Mouse (Mus musculus) embryonic facial prominence, embryonic 11.5 days (tissue): ENCODE results near the gene Sh3bgrl2. TPM values are rescaled to one million over a fixed set of nuclear protein-coding genes. Genes with fewer than 3 reads are reported as not detected.

Experiments
- ATAC-seq: fragments of 200-750 bp; cut with Nextera tagmentation; replicated peaks from 2 replicates; pipeline ENCODE4 v1.8.0; 2017; ENCODE audit warnings: low read depth; ENCODE audit not compliant: insufficient number of reproducible peaks, low FRiP score, low TSS enrichment
- DNase-seq: peaks from one replicate; pipeline ENCODE4 v3.0.0-alpha.2; 2015; ENCODE audit warnings: low spot score
- H3K27ac ChIP-seq: fragments of 300-500 bp; sonication (generic); replicated peaks from 2 replicates; pipeline ENCODE4 v1.5.1; 2014; ENCODE audit warnings: mild to moderate bottlenecking, low read depth, low read length, control low read depth
- H3K27me3 ChIP-seq: fragments of 300-500 bp; sonication (generic); 2 replicates; pipeline ENCODE4 v1.6.1; 2014; ENCODE audit warnings: mild to moderate bottlenecking, low read length, moderate library complexity, mixed read lengths; ENCODE audit not compliant: control insufficient read depth, insufficient read depth
- H3K36me3 ChIP-seq: fragments of 300-500 bp; sonication (generic); replicated peaks from 2 replicates; pipeline ENCODE4 v1.6.1; 2014; ENCODE audit warnings: low read depth, mild to moderate bottlenecking, low read length, moderate library complexity, mixed read lengths; ENCODE audit not compliant: control insufficient read depth, insufficient read depth
- H3K4me1 ChIP-seq: fragments of 300-500 bp; sonication (generic); 2 replicates; pipeline ENCODE4 v1.6.1; 2014; ENCODE audit warnings: low read length, mixed read lengths; ENCODE audit not compliant: control insufficient read depth, insufficient read depth
- H3K4me2 ChIP-seq: fragments of 300-500 bp; sonication (generic); 2 replicates; pipeline ENCODE4 v1.6.1; 2014; ENCODE audit warnings: low read depth, mild to moderate bottlenecking, control low read depth, low read length, moderate library complexity
- H3K4me3 ChIP-seq: fragments of 300-500 bp; sonication (generic); 2 replicates; pipeline ENCODE4 v1.5.1; 2014; ENCODE audit warnings: low read depth, low read length, control low read depth
- H3K9ac ChIP-seq: fragments of 300-500 bp; sonication (generic); replicated peaks from 2 replicates; pipeline ENCODE4 v1.6.1; 2014; ENCODE audit warnings: mild to moderate bottlenecking, control low read depth, low read length
- H3K9me3 ChIP-seq: fragments of 300-500 bp; sonication (generic); replicated peaks from 2 replicates; pipeline ENCODE4 v1.6.1; 2016; ENCODE audit warnings: mild to moderate bottlenecking, low read length, inconsistent platforms, mixed read lengths; ENCODE audit not compliant: control insufficient read depth
- WGBS: fragments of 180-500 bp; shearing (Covaris S2); extraction: QIAGEN DNeasy Blood & Tissue Kit; methylation state at CpG from one replicate; pipeline ENCODE4 v1.1.7; 2014; 5-methylcytosine and 5-hydroxymethylcytosine counted together
- polyA plus RNA-seq: library from polyadenylated mRNA; unstranded; fragments of >200 nt; fragmentation: Nextera tagmentation; extraction: Ambion mirVana; gene quantifications from 2 replicates; pipeline ENCODE4 v1.2.1, GENCODE M21; 2014

Sh3bgrl2 gene
- polyA plus RNA-seq, 1 experiment from 2014 or later: 18.8 TPM

DNA sequence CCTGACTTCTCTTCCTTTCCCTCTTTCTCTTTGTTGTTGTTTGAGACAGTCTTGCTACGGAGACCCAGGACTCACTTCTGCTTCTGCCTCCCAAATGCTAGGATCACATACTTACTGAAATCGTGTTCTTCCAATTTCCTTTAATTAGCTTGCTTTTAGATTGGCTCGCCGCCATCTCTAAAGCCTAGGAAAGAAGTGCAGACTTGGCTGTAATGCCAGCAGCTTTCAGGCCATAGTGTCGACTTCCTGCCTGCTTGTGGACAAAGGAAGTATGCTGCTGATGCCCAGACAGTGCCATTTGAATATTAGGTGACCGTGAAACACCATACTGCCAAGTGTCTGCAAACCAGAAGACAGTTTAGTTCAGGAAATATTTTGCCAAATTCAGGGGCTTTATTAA is 51.4 kb downstream of the Sh3bgrl2 start:
- 71% methylated on average over 6 of the region's 6 CpGs for WGBS
- no peaks in the 10 kb centered on the region for H3K4me1 ChIP-seq

DNA sequence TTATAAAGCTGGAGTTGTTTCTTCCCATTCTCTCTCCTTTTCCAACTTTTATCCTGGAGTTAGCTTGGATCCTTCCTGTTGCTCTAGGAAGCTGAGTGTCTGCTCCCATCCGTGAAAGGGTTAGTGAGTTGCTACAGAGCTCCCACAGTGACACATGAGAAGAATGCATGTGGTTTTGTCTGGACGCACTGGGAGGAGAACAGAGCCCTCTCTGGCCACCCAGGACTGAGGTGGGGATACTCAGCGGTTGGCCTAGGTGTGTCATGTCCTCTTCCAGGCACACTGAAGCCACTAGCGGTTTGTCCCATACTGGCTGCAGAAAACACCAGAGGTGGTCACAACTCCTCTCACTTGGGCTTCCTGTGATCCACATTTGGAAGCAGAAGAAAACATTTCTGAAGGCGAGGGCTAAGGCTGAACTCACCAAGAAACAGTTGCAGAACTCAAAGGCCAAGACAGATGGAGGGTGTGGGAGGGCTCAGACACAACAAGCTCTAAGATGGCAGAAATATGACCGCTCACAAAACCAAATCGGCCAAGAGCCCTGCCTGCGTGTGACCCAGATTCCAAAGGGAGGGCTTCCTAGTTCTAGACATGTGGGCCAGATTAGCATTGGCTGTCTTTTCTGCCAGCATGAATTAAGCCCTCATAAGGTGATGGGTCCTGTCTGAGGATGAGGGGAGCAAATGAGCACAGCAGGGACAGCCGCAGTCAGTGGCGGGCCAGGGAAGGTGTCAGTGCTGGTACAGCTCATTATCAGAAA is 52.3 kb downstream of the Sh3bgrl2 start:
- Histone ChIP-seq H3K9ac (no peak overlapping the region), H3K4me2 (no peak overlapping the region), H3K4me1 (no peaks in the 10 kb centered on the region), H3K9me3 (no peaks in the 10 kb centered on the region), H3K36me3 (no peaks in the 10 kb centered on the region), H3K27ac (no peak overlapping the region), H3K27me3 (no peaks in the 10 kb centered on the region), H3K4me3 (no peak overlapping the region)
- peak; percentile 39 for DNase-seq
- ATAC-seq: peak; percentile 79
- WGBS: 56% methylated on average over 10 of the region's 10 CpGs

More for the DNA sequence above, 51.4 kb downstream of the Sh3bgrl2 start:
- H3K9ac ChIP-seq: no peak overlapping the region
- no peak for ATAC-seq
- no peaks in the 10 kb centered on the region for H3K36me3 ChIP-seq
- H3K9me3 ChIP-seq: no peaks in the 10 kb centered on the region
- no peaks in the 10 kb centered on the region for H3K27me3 ChIP-seq
- no peak overlapping the region for H3K27ac ChIP-seq
- no peak overlapping the region for H3K4me2 ChIP-seq
- H3K4me3 ChIP-seq: no peak overlapping the region
- DNase-seq: no peak

DNA sequence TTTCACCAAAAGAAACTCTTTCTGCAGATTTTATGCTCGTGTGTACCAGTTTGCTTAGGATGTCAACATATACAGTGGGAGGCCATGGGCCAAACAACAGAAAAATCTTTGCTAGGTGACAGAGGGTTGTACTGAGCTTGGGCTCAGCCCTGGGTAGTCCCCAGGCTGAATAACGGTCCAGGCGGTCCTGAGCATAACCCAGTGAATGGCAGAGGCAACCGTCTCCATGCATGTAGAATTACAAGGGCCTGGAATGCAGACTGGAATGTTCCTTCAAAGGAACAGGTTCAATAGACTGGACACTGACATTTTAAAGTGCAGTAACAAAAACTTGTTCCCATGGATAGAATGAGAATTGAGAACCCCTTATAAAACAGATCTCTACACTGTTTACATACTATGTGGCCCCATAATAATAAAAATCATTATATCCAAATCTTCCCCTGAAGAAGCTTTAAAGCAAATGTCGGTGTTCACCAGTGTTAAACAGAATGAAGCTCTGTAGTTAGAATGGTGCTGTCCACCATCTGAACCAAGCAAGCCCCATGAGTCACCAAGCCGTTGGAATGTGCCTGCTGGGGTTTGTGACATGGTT is 54.1 kb downstream of the Sh3bgrl2 start:
- H3K27ac ChIP-seq: no peak overlapping the region

DNA sequence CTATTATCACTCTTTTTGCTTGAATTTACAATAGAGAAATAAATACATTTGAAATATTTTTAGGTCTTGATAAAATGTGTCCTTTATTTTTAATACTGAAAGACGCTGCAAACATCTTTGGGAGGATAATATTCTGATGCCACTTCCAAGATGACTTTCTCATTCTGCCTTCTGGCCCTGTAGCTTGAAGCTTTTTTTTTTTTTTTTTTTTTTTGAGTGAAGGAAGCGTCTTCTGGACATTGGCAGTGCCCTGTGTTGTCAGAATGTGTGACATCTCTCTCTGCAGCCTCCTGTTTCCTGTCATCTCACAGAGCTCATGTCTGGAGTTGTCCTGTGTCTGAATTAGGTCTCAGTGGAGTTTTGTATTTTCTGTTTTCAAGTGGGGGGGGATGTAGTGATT is 55.0 kb downstream of the Sh3bgrl2 start:
- no peak overlapping the region for H3K4me2 ChIP-seq
- no peak overlapping the region for H3K4me3 ChIP-seq
- ATAC-seq (no peak), DNase-seq (no peak)
- WGBS: 75% methylated on average over 2 of the region's 2 CpGs
- no peaks in the 10 kb centered on the region for H3K27me3 ChIP-seq
- H3K9me3 ChIP-seq: no peaks in the 10 kb centered on the region
- no peaks in the 10 kb centered on the region for H3K4me1 ChIP-seq
- H3K9ac ChIP-seq: no peak overlapping the region
- H3K27ac ChIP-seq: no peak overlapping the region
- no peaks in the 10 kb centered on the region for H3K36me3 ChIP-seq

More for the DNA sequence above, 54.1 kb downstream of the Sh3bgrl2 start:
- 65% methylated on average over 6 of the region's 6 CpGs for WGBS
- Histone ChIP-seq H3K27me3 (no peaks in the 10 kb centered on the region), H3K4me3 (no peak overlapping the region), H3K4me2 (no peak overlapping the region), H3K9me3 (no peaks in the 10 kb centered on the region), H3K4me1 (no peaks in the 10 kb centered on the region), H3K9ac (no peak overlapping the region), H3K36me3 (no peaks in the 10 kb centered on the region)
- ATAC-seq (no peak), DNase-seq (no peak)

DNA sequence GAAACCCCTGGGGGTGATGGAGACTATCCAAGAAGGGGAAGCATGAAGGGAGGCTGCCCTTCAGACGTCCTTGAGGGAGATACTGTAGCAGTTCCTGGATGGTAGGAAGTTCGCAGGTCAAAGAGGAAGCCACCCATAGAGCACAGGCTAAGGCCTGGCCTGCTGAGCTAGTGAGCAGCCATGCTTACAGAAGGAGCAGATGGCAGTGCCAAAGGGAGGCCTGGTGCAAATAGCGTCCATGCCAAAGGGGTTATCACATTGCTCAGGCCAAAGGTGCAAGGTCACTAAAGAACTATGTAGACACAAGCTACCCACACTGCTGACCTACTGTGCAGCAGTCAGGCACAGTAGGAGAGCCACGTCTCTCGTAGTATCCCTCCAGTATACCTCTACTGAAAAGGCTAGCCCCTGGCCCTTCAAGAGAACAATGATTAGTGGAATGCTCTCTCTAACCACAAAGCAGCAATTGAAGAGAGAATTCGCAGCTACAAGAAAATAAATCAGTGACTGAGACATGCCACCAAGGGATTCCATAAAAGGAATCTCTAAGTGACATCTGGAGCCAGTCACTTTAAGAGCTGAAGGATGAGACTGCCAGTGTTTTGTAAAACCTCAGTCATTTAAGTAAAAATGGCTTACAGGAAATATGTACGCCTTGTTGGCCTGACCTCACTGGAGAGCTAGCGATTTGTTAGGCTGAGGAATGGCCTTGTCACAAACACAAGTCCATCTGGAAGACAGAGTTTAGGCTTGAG is 57.9 kb downstream of the Sh3bgrl2 start:
- Histone ChIP-seq H3K4me1 (0 out of 2 replicates have a peak, but pooled peaks cover 2% of the 10 kb centered on the region), H3K4me3 (no peak overlapping the region)
- DNase-seq: no peak

DNA sequence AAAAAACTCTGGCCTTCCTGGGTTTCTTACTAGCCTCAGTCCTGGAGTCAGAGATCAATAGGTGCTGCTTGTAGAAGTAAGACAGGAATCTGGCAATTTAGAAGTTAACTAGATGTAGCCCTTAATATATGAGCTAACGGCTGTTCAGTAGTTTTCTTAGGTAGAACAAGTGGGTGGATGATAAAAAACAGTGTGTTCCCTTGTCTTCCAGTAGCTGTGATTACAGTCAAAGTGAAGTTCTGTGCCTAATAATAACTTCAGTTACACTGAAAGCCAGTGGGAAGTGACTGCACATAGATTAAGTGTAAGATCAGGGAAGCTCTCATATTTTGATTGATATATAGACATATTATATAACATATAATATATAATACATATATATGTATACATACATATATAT is 60.0 kb downstream of the Sh3bgrl2 start:
- WGBS: 69% methylated on average over 1 of the region's 1 CpGs
- no peak for DNase-seq
- Histone ChIP-seq H3K27me3 (no peaks in the 10 kb centered on the region), H3K9me3 (no peaks in the 10 kb centered on the region), H3K4me3 (no peak overlapping the region), H3K4me1 (0 out of 2 replicates have a peak, but pooled peaks cover 2% of the 10 kb centered on the region), H3K27ac (no peak overlapping the region), H3K9ac (no peak overlapping the region), H3K4me2 (no peak overlapping the region), H3K36me3 (no peaks in the 10 kb centered on the region)
- no peak for ATAC-seq

More for the DNA sequence above, 57.9 kb downstream of the Sh3bgrl2 start:
- Histone ChIP-seq H3K27ac (no peak overlapping the region), H3K4me2 (no peak overlapping the region), H3K27me3 (no peaks in the 10 kb centered on the region), H3K9me3 (no peaks in the 10 kb centered on the region), H3K9ac (no peak overlapping the region), H3K36me3 (no peaks in the 10 kb centered on the region)
- ATAC-seq: no peak
- 53% methylated on average over 8 of the region's 8 CpGs for WGBS

DNA sequence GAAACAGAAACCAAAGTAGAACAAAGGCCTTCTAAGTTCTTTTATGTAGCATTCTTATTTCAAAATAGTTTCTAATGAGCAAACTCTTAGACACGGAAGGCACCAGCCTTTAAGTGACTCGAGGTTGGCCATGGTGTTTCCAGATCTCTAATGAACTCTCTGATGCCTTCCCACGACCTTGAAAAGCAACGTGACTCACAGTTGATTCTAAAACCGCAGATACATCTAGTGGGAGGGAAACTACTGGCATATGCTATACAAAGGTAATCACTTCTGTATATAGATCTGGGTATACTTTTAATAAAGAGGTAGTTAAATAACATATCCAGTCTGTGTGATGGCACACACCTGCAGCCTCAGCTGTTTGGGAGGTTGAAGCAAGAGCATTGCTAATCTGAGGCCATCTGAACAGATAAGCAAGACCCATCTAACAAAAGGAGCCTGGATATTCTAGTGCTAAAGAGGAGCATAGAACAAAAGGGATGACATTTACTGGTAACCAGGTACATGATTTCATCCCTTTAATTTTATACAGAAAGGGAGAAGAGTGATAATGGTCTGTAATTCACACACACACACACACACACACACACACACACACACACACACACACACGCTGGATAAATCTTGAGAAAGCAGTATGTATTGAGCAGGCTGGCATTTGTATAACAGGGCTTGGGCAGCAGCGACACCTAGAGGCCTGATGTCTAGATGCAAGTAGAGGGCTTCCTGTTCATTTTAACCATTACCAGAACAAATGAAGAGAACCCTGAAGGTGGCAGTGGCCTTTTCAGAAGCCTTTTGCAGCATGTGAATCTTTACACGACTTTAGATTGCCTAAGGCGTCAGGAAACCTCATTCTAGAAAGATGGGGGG is 61.5 kb downstream of the Sh3bgrl2 start:
- no peaks in the 10 kb centered on the region for H3K36me3 ChIP-seq
- H3K27me3 ChIP-seq: no peaks in the 10 kb centered on the region
- H3K9ac ChIP-seq: no peak overlapping the region
- no peak overlapping the region for H3K4me2 ChIP-seq
- 0 out of 2 replicates have a peak, but pooled peaks cover 2% of the 10 kb centered on the region for H3K4me1 ChIP-seq
- no peak overlapping the region for H3K4me3 ChIP-seq
- H3K9me3 ChIP-seq: no peaks in the 10 kb centered on the region
- WGBS: 48% methylated on average over 9 of the region's 9 CpGs
- no peak overlapping the region for H3K27ac ChIP-seq
- ATAC-seq (peak; percentile 53; the same call in 1 of the 2 replicates), DNase-seq (peak; percentile 89)
